Mouse (Mus musculus) erythroid progenitor cell, adult 5-6 weeks (primary cell): ENCODE data around the gene Ece1. TPM values are rescaled to one million over a fixed set of nuclear protein-coding genes. Genes with fewer than 3 reads are reported as not detected.
"Not testable (repeated sequence)": the region's sequence is repeated elsewhere in the genome, so short reads cannot be mapped to it uniquely, and the experiment has no call there.

Experiments
- ATAC-seq: replicated peaks from 2 replicates; pipeline ENCODE4 v1.8.0; 2016; ENCODE audit warnings: moderate number of reproducible peaks, mild to moderate bottlenecking, moderate TSS enrichment, inconsistent platforms; ENCODE audit not compliant: poor library complexity, low FRiP score, severe bottlenecking
- total RNA-seq, 2 experiments: library from RNA; stranded (forward) in 1 of 2; stranded (reverse) in 1 of 2; fragments of 150-400 nt in 1 of 2; fragments of 186-747, 209-891 nt in 1 of 2; gene quantifications; 2 replicates each; pipeline versions ENCODE4 v1.2.3 to v1.2.4; 2015 to 2017; ENCODE audit warnings: low replicate concordance in 2 of 2

Ece1 gene
- total RNA-seq, 2 experiments from 2014 or later: 0.83 to 1.7 TPM

DNA sequence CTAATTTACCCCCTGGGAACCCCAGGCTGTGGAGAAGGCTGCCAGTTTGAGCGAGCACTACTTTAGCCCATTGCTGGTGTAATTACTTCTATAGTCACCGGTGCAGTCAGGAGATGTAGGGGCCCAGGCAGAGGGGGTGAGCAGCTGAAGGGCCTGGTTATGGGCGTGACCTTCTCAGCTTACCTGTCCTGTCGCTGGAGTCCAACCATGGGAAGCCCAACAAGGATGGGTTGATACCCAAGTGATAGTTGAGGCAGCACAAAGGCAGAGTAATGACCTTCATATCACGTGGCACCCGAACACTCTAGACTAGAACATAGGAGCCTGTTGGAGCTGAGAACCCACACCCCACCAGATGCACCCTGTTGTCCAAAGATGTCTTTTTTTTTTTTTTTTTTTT lies 101.4 kb downstream of the Ece1 start:
- ATAC-seq: no peak

DNA sequence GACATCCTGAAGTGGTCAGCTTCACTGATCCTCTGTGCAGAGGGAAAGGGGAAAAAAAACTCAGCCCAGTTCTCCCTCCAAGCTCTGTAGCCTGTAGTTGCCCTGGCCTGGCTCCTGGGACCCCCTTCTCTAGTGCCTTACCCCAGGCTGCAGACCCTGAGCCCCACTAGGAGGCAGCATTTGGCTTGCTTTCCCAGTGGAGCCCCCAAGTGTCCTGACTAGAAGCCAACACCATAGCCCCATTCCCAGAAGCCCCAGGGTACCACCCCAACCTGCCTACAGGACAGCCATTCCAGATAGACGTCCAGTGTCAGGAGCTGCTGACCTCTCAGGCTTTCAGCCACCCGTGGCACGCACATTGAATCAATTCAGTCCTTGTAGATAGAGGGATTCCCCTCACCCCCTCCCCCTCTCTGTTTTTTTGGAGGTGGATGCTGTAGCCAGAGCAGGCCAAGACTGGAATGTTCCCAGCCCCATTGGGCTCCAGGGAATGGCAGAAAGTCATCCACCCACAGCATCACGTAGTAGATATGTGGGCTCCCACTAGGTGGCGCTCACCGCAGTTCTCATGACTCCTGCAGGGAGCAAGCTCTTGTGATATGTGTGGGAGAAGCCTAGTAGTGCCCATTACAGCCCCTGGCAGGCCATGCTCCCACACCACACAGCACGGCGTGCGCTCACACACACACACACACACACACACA lies 102.0 kb downstream of the Ece1 start:
- ATAC-seq: peak; percentile 53; the same call in 1 of the 2 replicates

DNA sequence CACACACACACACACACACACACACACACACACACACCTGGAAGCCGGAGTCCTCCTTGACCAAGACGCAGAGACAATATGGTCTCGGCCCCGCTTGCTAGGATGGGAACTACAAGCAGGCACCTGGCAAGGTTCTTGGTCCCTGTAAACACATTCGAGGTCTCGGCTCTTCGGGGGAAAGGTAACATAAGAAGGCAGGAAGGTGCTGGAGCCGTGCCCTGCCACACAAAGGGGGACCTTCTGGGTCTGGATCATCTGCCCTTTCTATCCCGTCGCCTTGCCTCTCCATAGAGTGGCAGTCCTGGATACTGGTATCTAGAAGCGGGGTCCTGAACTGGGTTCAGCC lies 102.5 kb downstream of the Ece1 start:
- ATAC-seq: no peak

DNA sequence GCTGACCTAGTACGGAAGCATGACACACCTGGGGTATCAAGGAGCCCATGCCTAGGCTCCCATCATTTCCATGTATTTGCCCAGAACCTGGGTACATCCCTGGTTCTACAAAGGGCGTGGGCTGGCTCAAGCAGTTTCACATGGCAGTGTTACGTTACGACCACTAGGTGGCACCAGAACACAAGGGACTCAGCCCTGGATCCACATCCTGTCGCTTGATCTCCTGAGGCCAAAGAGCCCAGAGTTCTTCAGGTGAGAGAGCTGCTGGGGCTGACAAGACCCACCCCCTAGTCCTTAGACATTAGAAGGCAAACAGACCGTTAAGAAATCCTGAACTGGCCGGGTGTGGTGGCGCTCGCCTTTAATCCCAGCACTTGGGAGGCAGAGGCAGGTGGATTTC lies 106.2 kb downstream of the Ece1 start:
- ATAC-seq: peak; percentile 83

DNA sequence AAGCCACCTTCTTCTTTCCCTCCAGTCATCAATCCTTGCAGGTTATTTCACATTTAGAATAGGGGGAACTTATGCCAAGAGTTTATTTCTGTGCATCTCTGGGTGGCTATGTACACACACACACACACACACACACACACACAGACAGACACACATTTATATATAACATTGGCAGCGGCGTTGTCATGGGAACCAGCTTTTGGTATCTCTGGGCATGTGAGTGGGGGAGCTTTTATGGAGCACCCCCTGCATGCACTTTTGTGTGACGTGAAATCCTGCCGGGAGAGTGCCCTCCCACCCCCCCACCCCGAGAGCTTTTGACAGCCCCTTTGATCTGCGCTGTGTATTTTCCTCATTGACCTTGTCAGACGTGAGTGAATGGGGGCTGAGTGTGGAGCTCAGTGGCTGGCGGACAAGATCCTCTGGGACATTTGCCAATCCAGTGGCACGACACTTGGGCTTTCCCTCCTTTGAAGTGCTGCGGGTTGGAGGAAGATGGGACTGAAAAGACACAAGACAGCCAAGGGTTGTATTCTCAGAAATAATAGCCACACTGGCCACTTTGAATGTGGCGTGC lies 108.7 kb downstream of the Ece1 start:
- not testable (repeated sequence) for ATAC-seq

DNA sequence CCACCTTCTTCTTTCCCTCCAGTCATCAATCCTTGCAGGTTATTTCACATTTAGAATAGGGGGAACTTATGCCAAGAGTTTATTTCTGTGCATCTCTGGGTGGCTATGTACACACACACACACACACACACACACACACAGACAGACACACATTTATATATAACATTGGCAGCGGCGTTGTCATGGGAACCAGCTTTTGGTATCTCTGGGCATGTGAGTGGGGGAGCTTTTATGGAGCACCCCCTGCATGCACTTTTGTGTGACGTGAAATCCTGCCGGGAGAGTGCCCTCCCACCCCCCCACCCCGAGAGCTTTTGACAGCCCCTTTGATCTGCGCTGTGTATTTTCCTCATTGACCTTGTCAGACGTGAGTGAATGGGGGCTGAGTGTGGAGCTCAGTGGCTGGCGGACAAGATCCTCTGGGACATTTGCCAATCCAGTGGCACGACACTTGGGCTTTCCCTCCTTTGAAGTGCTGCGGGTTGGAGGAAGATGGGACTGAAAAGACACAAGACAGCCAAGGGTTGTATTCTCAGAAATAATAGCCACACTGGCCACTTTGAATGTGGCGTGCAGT lies 112.9 kb downstream of the Ece1 start:
- not testable (repeated sequence) for ATAC-seq

DNA sequence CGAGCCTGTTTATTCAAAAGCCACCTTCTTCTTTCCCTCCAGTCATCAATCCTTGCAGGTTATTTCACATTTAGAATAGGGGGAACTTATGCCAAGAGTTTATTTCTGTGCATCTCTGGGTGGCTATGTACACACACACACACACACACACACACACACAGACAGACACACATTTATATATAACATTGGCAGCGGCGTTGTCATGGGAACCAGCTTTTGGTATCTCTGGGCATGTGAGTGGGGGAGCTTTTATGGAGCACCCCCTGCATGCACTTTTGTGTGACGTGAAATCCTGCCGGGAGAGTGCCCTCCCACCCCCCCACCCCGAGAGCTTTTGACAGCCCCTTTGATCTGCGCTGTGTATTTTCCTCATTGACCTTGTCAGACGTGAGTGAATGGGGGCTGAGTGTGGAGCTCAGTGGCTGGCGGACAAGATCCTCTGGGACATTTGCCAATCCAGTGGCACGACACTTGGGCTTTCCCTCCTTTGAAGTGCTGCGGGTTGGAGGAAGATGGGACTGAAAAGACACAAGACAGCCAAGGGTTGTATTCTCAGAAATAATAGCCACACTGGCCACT lies 117.1 kb downstream of the Ece1 start:
- not testable (repeated sequence) for ATAC-seq

DNA sequence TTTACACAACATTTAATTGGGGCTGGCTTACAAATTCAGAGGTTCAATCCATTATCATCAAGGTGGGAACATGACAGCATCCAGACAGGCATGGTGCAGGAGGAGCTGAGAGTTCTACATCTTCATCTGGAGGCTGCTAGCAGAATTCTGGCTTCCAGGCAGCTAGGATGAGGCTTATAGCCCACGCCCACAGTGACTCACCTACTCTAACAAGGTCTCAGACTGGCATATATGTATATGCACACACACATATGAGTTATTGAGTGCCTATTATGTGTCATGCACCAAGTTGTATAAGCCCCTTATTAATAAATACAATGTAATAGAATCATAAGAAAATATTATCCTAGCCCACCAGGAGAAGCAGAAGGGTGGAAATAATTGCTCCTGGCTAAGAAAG lies 120.8 kb downstream of the Ece1 start:
- ATAC-seq: no peak

DNA sequence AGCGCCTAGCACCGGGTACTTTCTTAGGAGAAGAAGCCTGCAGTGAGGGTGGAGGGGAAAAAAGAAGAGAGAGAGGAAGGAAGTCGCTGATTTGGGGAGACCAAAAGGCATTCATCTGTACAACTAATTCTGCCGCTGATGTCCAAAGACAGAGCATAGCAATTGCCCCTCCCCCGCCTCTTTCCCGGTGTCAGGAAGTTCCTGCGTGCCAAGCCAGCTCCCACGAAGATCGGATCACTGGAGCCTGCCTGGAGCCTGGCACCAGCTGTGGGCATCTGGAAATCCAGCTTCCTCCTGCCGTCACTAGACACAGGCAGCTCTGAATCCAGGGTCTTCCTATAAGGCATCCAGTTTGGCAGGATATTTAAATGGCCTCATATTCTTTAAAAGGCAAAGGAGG lies 122.2 kb downstream of the Ece1 start:
- no peak for ATAC-seq

DNA sequence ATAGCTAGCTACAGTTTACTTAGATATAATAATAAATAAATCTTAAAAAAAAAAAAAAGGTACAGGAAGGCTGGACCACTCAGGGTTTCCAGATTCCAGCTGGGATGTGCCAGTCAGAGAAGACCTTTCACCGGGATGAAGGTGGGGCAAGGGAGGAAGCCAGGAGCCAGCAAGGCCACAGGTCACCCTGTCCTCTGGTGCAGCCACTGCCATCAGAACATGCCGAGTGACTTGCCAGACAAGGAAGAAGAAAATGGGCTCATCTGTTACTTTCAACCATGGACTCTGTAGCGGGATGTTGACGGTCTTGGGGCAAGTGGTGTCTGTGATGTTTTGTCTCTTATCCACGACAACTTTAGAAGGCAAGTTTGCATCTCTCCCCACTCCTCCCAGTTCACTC lies 122.7 kb downstream of the Ece1 start:
- ATAC-seq: no peak

DNA sequence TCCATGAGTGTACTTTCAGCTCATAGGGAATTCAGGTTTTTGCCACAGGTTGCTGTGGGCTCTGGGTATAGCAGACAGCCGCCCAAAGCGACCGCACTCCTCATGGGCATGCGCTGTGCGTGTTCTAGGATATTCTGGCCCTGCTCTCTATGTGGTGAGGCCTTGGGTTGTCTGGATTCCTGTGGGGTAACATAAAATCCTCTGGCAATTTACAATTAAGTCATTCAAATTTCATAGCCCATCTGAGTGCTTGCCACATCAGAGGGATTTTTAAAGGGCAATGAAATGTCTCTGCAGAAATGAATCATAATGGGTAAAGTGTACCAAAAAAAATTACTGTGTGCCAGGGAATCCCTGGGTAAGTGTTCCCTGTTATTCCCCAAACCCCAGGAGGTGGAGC lies 127.4 kb downstream of the Ece1 start:
- ATAC-seq: no peak

DNA sequence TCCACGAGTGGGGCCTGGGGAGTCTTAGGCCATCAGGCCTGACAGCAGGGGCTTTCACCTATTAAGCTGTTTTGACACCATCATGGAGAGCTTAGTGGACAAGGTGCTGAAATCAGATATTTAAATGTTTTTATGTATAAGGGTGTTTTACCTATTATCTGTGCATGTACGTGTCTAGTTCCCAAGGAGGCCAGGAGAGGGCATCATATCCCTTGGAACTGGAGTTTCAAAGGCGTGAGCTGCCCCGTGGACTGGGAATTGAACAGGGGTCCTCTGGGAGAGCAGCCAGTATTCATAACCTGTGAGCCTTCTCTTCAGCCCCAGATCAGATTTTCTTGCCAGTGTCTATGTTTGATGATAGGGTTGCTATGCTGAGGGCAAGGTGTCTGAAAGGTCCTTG lies 128.4 kb downstream of the Ece1 start:
- no peak for ATAC-seq

DNA sequence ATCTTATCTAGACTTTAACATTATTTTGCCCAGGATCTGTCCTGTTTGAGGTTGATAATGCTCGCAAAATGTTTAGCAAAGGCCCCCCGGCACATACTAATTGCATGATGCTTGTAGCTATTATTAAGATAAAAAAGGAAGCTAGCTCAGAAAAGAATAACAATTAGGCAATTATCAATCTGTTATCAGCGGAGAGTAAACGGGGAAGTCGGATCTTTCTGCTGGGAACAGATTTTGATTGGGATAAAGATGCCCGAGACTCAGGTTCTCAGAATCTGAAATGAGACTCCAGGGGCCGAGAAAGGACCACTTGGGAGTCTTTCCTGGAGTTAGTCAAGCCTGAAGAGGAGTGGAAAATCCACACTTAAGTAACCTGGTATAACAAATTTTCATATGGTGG lies 129.2 kb downstream of the Ece1 start:
- ATAC-seq: no peak

DNA sequence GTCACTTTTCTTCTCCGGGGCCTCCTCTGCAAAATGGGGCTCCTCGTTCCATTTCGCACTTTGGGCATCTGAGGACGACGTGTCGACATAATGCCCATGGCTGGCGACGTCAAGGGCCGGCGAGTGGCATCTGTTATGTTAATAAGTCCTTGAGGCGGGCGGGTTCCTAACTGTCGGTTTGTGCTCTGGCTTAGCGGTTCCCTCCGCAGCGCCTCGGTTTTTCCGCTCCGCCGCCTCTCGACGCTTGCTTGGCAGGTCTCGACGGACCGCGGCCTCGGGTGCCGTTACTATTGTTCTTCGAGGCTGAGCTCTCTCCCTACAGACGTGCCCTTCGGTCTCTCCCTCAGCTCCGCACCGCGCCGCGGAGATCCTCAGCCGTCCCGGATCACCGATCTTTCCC lies 130.9 kb downstream of the Ece1 start, which contains the start of gene Eif4g3:
TSS of gene Eif4g3 (plus strand) at position 133 of the 400 bp plus-strand sequence.
- peak; percentile 77 for ATAC-seq

DNA sequence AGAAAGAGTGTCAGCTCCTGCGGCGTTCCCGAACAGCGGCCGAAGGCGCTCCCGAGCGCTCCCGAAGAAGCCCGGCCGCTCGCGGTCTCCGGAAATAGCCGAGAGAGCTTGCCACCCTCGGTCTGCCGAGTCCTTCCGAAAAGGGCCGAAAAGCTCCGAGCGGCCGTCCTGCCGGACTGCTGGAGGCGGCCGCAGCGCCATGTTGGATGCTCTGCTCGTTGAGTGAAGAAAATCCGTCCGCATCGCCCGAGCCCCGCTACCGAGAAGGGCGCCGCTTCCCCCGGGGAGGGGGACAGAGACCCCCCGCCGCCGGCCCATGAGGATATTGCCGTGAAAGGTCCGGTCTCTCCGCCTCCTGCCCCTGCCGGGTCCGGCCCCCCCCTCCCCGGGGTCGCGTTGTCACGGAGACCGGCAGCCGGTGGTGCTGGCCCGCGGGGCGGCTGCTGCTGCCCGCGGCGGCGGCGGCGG lies 131.3 kb downstream of the Ece1 start:
- ATAC-seq: peak; percentile 92

DNA sequence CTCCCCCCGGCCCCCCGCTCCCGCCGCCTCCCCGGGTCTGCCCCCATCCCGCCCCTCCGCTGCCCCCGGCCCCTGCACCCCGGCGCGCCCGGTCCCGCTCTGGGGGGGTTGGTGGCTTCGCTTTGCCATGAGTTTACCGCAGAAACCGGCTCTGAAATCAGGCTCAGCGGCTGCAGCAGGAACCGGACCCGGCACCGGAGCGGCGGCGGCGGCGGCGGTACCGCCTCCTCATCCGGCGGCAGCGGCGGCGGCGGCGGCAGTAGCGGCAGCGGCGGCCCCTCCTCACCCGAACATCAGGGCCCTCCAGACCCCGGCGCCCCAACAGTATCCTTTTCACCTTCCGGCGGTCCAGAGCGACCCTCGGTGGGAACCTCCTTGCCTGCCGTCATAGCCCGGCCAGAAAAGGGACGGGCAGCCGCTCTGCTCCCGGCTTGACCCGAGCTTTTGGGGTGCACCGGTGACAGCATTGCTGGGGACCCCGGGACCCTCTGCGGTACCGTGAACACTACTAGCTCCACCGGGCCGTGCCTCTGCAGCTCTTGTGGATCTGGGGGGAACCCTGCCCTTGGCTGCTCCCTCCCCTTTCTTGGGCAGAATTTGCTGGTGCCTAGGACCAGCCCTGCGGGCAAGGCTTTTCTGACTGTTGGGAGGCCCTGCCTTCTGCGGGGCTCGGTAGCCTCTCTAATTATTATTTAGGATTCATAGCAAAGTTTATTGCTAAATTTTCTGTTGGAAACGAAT lies 132.0 kb downstream of the Ece1 start:
- peak; percentile 37 for ATAC-seq

DNA sequence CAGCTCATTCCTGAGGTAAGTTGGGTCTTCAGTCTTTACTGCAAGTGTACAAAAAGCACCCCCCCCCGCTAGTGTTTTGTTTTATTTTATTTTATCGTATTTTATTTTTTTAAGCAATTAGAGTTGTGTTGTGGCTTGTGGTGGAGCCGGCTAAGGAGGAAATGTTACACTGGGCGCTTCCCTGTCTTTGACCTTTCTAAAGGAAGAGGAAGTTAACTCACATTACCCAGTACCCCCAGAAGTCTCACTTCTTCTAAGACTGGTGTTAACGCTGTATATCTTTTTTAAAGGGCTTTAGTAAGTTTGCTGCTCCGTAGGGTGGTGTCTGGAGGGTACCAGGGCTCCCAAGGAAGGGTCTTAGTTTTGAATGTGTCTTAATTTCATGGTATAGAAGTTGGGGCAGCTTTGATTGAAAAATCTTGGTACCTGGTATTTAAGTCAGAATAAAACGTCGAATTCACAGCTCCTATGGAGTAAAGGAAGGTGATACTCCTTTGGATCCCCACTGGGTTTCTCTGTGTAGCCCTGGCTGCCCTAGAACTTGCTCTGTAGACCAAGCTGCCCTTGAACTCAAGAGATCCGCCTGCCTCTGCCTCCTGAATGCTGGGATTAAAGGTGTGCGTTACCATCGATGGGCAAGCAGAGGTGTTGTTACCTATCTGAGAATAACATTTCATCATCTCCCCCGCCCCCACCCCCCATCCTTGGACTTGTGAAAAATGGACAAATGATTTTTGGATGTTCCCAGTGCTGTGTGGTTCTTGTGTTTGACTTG lies 132.7 kb downstream of the Ece1 start:
- no peak for ATAC-seq

DNA sequence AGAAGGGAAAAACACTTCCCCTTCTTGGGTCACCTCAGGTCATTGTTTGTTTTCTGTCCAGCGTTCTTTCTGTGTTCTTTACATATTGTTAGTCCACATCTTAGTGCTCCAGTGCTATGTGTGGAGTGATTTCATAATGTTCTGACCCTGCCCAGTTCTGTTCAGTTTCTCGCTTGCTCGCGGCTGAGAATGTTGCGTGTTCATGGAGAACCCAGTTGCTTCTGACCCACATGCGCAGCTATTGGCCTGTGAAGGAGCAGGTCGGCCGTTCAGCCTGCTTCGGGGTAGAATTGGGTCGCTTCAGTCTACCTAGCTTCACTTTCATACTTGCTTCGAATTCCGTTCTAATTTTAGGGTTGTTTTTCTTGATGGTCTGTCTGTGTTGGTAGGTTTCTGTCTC lies 133.4 kb downstream of the Ece1 start:
- ATAC-seq: no peak

DNA sequence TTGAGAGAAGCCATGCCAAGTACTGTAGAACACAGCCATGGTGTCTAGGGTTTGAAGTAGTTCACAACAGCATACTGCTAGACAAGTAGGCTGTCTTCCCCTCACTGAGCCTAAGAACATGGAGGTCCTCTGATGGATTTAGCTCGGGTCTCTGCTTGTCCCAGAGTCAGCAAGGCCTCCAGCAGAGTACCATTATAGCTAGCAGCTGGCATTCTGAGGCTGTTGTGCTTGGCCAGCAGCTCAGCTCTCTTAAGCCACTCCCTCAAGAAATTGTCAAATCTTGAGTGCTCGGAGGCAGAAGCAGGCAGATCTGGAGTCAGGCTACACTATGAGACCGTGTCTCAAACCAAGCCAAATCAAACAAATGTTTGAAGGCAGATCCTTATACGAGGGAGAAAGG lies 136.2 kb downstream of the Ece1 start:
- ATAC-seq: no peak

DNA sequence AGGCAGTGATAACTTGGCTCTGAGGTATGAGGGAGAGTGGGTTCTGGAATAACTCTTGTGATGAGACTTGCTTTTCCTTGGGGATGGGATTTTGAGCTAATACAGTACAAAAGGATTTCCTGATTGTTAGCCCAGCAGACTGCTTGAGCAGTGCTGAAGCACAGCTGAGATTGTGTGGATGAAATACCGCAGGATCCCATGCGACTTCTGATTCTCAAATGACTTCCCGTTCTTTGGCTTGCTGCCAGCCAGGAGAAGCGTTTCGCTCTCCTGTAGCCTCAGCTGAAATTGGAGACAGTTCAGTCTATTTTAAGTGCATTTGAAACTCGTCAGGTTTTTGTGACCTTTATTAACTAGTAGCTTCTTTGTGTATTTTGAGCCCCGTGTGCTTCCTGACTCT lies 138.6 kb downstream of the Ece1 start:
- ATAC-seq: no peak
